Mouse (Mus musculus) cerebellum, postnatal 25 days (tissue): Measurements from ENCODE around the gene Gm42417.
A peak's percentile ranks its signal among the peaks of the same experiment; 100 is the strongest.
"Not testable (repeated sequence)": the region's sequence is repeated elsewhere in the genome, so short reads cannot be mapped to it uniquely, and the experiment has no call there.

Experiments used
- DNase-seq, 2 experiments: peaks; one replicate each; pipeline ENCODE4 v3.0.0; 2021; ENCODE audit warnings: mixed read lengths in 2 of 2

The Gm42417 gene

DNA sequence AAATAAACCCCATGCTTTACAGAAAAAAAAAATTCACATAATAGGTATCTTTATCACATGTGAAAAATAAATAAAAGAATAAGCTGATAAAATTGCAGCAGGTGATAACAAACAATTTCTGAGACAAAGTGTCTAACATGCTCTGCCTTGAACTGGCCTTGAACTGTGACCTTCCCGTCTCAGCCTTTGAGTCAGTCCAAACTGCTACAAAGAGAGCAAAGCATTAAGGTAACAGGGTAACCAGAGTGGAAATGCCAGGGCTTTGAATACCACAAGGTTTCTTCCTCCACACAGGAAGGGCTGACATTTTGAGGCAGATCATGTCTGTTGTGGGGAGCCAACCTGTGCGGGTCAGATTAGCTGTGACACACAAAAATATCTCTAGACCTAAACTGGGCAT, 6.2 kb upstream of the Gm42417 start:
- DNase-seq, result no peak

DNA sequence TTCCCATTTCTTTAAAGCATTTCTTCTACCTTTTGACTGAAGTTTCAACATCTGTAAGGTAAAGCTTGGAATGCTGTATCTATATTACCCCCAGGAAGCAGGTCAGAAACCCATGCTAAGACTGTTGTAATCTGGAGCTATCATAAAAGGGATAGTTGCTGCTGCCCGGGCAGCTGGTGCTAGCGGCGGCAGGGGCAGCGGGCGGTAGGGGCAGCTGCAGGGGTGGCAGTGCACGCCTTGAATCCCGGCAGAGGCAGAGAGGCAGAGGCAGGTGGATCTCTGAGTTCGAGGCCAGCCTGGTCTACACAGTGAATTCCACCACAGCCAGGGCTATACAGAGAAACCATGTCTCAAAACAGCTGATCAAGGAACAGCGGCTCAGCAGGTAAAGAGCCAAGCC, 3.7 kb upstream of the Gm42417 start:
- no peak for DNase-seq

GRCm38 (mm10) chr1:36541844-36542243, 2.6 kb upstream of the Gm42417 start:
- DNase-seq, result peak; percentile 73 to 81

DNA sequence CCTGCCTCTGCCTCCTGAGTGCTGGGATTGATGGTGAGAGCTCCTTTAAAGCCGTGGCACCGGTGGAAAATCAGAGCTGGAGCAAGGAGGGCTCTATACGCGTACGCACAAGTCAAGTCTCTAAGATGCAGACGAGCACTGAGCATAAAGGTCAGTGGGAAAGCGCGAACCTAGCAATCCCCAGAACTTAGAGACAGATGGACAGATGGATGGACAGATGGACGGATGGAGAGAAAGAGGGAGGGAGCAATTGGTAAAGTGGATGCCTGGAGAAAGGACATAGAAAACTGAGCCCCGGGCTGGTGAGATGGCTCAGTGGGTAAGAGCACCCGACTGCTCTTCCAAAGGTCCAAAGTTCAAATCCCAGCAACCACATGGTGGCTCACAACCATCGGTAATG, 1.6 kb upstream of the Gm42417 start:
- no peak for DNase-seq

GRCm38 (mm10) chr1:36540132-36540531, 903 bp upstream of the Gm42417 start:
- DNase-seq, result no peak

DNA sequence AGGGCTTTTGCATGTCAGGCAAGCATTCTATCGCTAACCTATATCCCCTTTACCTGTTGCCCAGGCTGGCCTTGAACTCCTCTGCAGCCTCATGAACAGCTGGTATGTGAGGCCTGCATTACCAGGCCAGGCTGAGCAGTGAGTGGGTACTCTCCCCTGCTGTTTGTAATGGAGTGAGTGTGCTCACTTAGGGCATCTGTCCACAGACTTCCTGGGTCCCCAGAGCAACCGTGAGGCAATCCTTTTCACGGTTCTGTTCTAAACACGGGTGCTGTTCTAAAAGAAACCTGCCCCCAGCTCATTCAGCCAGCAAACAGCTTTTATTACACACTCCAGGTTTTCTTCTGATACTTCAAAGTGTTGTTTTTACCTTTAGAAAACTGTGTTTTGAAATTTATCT, 502 bp downstream of the Gm42417 start:
- no peak for DNase-seq

GRCm38 (mm10) chr1:36536783-36537182, 2.4 kb downstream of the Gm42417 start, which contains the start of gene Ankrd23:
Gene Ankrd23, minus strand, starts transcription at chr1:36536883.
- not testable (repeated sequence) for DNase-seq

DNA sequence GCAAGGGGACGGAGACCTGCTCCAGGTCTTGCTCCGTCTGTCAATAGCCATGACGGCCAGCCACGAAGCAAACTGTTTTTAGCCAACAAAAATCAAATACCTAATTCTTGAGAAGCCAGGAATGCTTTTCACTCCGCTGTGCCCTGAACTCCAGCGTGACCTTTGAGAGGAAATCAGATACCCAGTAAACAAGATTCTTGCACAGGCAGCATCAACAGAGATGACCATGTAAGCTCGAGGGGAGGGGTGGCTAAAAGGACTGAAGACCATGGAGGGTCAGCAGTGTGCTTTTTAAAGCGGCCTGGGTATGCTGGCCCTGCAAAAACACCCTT, 2.9 kb downstream of the Gm42417 start:
- no peak for DNase-seq

DNA sequence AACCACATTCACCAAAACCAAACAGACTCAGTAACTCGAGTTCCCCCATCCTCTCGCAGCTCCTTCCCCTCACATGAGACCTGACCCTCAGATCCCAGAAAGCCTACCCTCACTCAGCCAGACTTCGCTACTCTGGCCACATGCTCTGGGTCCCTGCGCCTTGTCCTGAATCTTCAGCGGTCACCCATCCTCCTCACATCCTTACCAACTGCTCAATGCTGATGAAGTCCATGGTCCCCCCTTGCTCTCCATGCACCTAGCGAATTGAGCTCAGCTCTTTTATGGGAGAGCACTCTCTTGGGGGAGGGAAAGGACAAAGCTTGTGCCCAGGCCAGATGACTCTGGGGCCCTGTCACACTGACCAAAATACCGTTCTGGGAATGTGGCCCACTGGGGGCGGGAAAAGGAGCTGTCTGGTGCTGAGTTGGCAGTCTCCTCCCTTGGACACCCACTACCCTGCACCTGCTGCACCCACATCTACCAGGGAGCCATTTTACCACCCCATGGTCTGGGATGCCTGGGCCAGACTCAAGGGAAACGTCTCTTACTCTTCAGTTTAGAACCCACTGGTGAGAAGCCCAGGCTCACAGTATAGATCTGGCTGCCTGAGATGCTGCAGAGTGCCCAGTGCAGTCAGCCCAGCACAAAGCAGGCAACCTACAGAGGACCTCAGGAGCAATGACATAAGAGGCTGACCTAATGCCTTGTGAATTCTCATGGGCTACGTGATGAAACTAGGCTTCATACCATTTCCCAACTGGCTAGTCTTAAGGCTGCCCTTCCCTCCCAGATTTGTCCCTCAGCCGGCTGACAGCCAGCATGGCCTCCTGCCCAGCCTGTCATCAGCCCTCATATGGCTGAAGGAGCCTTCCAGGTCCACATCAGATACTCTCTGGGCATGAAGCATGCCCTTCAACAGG, 3.5 kb downstream of the Gm42417 start:
- DNase-seq, result peak; percentile 78 to 85

- no peak for DNase-seq
Observed at GRCm38 (mm10) chr1:36534595-36535058, 4.6 kb downstream of the Gm42417 start.

DNA sequence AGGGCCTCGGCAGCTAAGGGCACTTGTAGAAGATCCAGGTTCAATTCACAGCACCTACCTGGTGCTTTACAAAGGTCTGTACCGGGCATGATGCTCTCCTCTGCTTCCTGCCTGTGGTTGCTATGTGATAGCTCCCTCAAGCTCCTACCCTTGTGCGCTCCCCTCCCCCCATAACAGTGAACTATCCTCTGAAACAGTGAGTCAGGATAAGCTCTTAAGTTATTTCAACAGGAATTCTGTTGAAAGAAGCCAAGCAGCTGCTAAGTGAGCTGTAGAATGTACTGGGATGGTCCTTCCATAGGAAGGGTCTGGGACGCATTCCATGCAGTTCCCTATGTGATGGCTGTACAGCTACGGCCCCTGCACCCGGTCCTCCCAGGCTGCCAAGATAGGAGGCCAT, 5.7 kb downstream of the Gm42417 start:
- DNase-seq, result no peak

DNA sequence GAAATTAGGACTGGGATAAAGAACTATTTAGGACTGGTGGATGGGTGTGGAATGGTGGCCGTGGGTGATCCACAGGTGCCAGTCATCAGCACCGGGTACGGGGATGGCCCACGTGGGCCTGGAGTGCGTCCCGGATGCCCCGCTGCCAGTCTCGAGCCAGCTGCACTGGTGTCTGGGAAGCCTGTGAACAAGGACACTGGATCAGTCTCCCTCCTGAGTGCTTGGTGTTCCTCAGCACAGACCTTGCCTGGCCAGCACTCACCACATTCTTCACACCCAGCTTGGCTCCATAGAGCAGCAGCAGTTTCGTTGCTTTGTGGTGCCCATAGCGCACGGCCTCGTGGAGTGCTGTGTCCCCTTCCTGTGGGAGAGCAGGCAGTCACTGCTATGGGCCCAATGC, 7.8 kb downstream of the Gm42417 start:
- no peak for DNase-seq

DNA sequence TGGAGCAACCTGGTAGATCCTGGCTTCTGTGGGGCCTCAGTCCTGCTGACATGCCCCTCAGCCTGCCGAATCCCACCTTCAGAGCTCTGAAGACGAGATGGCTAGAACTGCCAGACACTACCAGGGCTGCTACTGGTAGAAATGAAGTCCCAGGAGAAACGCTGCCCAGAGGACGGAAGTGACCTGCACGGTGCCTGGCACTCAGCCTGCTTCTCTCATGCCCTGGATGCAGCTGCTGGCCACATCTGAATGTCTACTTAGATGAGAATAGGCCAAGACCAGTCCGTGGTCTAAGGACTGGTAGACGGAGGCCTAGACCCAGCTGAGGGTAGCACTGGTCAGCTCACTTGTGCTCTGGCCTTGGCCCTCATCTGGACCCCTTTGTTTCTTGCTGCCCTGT, 8.3 kb downstream of the Gm42417 start:
- DNase-seq, result no peak

- peak in 1 of 2 experiments; percentile 56 for DNase-seq
Observed at GRCm38 (mm10) chr1:36530485-36530884, 8.7 kb downstream of the Gm42417 start.

DNA sequence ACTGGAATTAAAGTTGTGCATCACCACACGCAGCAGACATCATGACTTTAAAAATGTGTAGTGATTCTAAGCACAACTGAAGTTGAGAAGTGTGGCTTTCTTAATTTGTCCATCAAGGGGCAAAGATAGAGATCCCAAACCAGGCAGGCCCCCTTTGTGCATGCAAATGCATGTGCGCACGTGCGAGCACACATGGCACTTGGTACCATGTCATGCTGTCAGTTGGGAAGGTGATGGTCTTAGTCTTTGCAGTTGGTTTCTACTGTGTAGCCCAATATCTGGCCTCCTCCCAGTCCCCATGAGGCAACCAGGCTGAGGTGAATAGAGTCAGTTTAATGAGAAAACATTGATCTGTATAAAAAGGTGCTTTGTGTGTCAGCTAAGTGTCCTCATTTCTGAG, 9.4 kb downstream of the Gm42417 start:
- no peak for DNase-seq

DNA sequence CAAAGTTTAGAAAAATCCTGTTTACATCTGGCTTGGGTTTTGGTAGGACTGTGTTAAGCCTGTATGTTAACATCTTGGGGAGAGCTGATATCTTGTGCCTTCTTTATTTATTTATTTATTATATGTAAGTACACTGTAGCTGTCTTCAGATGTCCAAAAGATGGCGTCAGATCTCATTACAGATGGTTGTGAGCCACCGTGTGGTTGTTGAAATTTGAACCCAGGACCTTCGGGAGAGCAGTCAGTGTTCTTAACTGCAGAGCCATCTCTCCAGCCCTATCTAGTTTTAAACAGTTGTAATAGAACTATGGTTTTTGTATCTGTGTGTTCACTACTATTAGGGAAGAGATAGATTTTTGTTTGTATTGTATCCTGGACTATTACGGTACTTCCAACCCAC, 10.0 kb downstream of the Gm42417 start:
- DNase-seq, result no peak

- no peak for DNase-seq
Observed at GRCm38 (mm10) chr1:36528351-36528750, 10.9 kb downstream of the Gm42417 start.

GRCm38 (mm10) chr1:36526903-36527302, 12.3 kb downstream of the Gm42417 start:
- DNase-seq, result no peak

GRCm38 (mm10) chr1:36525774-36526173, 13.5 kb downstream of the Gm42417 start:
- no peak for DNase-seq

- no peak for DNase-seq
Observed at GRCm38 (mm10) chr1:36524058-36524457, 15.2 kb downstream of the Gm42417 start.

DNA sequence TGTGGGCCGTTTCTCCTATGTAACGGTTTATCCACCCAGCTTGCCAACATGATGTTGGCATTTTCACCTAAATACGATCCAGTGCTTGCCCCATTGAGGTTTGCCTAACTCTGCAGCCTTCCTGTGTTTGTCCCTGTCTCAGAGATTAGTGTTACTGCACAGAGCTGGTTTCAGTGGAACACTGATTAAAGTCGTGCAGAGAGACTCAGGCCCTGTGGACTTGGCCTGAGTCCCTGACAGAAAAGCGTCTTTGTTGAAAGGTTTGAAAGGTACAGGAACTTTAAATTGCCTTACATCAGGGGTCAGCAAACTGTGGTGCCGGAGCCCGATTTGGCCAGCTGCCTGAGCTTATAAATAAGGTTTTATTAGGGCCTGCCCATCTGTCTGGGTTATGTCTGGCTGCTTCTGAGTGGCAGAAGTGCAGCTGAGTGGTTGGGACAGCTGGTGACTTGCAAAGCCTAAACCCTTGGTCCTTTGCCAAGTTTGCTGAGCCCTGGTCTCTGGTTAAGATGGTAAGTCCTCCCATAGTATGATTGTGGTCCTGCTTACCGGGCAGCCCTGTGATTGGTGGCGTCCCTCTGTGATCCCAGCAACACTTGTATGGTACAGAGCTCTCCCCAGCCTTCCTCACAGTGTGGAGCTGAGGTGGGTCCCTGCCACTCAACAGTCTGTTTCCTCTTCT, 15.8 kb downstream of the Gm42417 start:
- no peak for DNase-seq

- DNase-seq, result peak; percentile 45 to 63
Observed at GRCm38 (mm10) chr1:36522210-36522609, 17.0 kb downstream of the Gm42417 start.

- no peak for DNase-seq
Observed at GRCm38 (mm10) chr1:36519626-36520025, 19.6 kb downstream of the Gm42417 start.

- DNase-seq, result peak; percentile 52 to 55
Observed at GRCm38 (mm10) chr1:36518259-36518658, 21.0 kb downstream of the Gm42417 start.
